Mouse (Mus musculus): ENCODE measurements around the gene Spast.

GRCm38 (mm10) chr17:74294426-74295025 is 44.3 kb upstream of the Spast start:
- TF ChIP-seq CTCF (IDR thresholded peaks at IDR 0.05; ENCODE audit: borderline replicate concordance, extremely low read depth, insufficient read depth, insufficient read length) (no peak), POLR2A (IDR thresholded peaks at IDR 0.05; ENCODE audit: borderline replicate concordance, extremely low read depth, insufficient read depth, insufficient read length, poor library complexity, severe bottlenecking) (peak; percentile 14; the same call in 1 of the 2 replicates)

Measured in brain, embryonic 14.5 days (tissue).